Mouse (Mus musculus) skeletal muscle tissue, postnatal 0 days (tissue): ENCODE measurements around the gene Slc22a8. TPM values are rescaled to one million over a fixed set of nuclear protein-coding genes. Genes with fewer than 3 reads are reported as not detected.

Experiments used
- polyA plus RNA-seq: library from polyadenylated mRNA; unstranded; fragments of >200 nt; fragmentation: Nextera tagmentation; extraction: Ambion mirVana; gene quantifications from 2 replicates; pipeline ENCODE4 v1.2.1, GENCODE M21; 2015

The Slc22a8 gene
- not detected in 2 replicates for polyA plus RNA-seq

DNA sequence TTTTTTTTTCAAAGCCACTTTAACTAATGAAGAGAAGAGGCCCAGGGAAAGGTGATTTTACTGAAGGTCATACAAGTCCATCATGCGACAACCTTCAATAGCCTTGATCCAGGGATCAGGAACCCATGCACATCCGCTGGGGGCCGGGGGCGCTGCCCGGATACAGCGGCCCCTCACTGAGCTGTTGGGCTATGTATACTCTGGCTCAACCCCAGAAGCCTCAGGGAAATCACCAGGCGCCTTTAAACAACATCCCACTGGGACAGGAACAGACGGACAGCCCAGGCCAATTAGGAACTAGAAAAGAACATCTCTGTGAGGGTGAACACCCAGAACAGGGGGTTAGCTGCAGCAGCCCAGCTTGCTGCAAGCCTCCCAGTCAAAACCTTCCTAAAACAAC is at the start of gene Slc22a8:
TSS of gene Slc22a8 (plus strand) at position 301 of the 400 bp plus-strand sequence.

GRCm38 (mm10) chr19:8617904-8618303 is 26.9 kb downstream of the Slc22a8 start, which contains the start of gene Slc22a6:
TSS of gene Slc22a6 (plus strand) at chr19:8618039.

Other genes with a start within 250 kb of the Slc22a8 start
- not detected in 2 replicates for gene Slc22a30, start 186.1 kb upstream of the Slc22a8 start, polyA plus RNA-seq
- gene Slc22a6, start 26.8 kb downstream of the Slc22a8 start, polyA plus RNA-seq, result not detected in 2 replicates
- gene Chrm1, start 72.5 kb downstream of the Slc22a8 start, polyA plus RNA-seq, result 0.02 and 0.03 TPM in 2 replicates
- 43.4 and 65.1 TPM in 2 replicates for gene Slc3a2, start 132.1 kb downstream of the Slc22a8 start, polyA plus RNA-seq
- 39.3 and 41.2 TPM in 2 replicates for gene Wdr74, start 144.6 kb downstream of the Slc22a8 start, polyA plus RNA-seq
- 0.66 TPM in 1 of 2 replicates, not detected in the other for gene 1700092M07Rik, start 149.5 kb downstream of the Slc22a8 start, polyA plus RNA-seq
- 66.0 and 69.0 TPM in 2 replicates for gene Stx5a, start 150.2 kb downstream of the Slc22a8 start, polyA plus RNA-seq
- gene Nxf1, start 165.8 kb downstream of the Slc22a8 start, polyA plus RNA-seq, result 54.0 and 56.1 TPM in 2 replicates
- 154 and 161 TPM in 2 replicates for gene Tmem223, start 179.7 kb downstream of the Slc22a8 start, polyA plus RNA-seq
- gene Tmem179b, start 183.2 kb downstream of the Slc22a8 start, polyA plus RNA-seq, result 45.0 and 52.0 TPM in 2 replicates
- 13.8 and 14.2 TPM in 2 replicates for gene Taf6l, start 195.2 kb downstream of the Slc22a8 start, polyA plus RNA-seq
- gene Polr2g, start 207.3 kb downstream of the Slc22a8 start, polyA plus RNA-seq, result 106 and 107 TPM in 2 replicates
- 1.4 and 1.6 TPM in 2 replicates for gene Zbtb3, start 211.3 kb downstream of the Slc22a8 start, polyA plus RNA-seq
- gene Ttc9c, start 228.1 kb downstream of the Slc22a8 start, polyA plus RNA-seq, result 18.6 and 18.7 TPM in 2 replicates
- gene Hnrnpul2, start 228.8 kb downstream of the Slc22a8 start, polyA plus RNA-seq, result 2.9 and 3.4 TPM in 2 replicates
- gene AC129217.1, start 238.5 kb downstream of the Slc22a8 start, polyA plus RNA-seq, result not detected in 2 replicates
- 25.2 and 79.5 TPM in 2 replicates for gene Bscl2, start 246.2 kb downstream of the Slc22a8 start, polyA plus RNA-seq
- 0.43 and 0.46 TPM in 2 replicates for gene Gng3, start 247.9 kb downstream of the Slc22a8 start, polyA plus RNA-seq